Mouse (Mus musculus) hindbrain, embryonic 11.5 days (tissue): ENCODE measurements around the gene Eef1g. TPM values are rescaled to one million over a fixed set of nuclear protein-coding genes. Genes with fewer than 3 reads are reported as not detected.

Source experiments
- ATAC-seq: fragments of 200-750 bp; cut with Nextera tagmentation; 2 replicates; pipeline ENCODE4 v1.8.0; 2017; ENCODE audit warnings: mild to moderate bottlenecking, moderate TSS enrichment, moderate library complexity; ENCODE audit not compliant: low FRiP score
- DNase-seq: peaks from one replicate; pipeline ENCODE4 v3.0.0-alpha.2; 2015; ENCODE audit warnings: low spot score
- H3K27ac ChIP-seq: fragments of 300-500 bp; sonication (generic); 2 replicates; pipeline ENCODE4 v1.5.1; 2014; ENCODE audit warnings: mild to moderate bottlenecking, low read depth, low read length
- H3K27me3 ChIP-seq: fragments of 300-500 bp; sonication (generic); 2 replicates; pipeline ENCODE4 v1.6.1; 2014; ENCODE audit warnings: mild to moderate bottlenecking, low read length, moderate library complexity, mixed read lengths; ENCODE audit not compliant: control insufficient read depth, insufficient read depth
- H3K36me3 ChIP-seq: fragments of 300-500 bp; sonication (generic); 2 replicates; pipeline ENCODE4 v1.6.1; 2014; ENCODE audit warnings: mild to moderate bottlenecking, low read length, moderate library complexity, mixed read lengths; ENCODE audit not compliant: control insufficient read depth, insufficient read depth
- H3K4me1 ChIP-seq: fragments of 300-500 bp; sonication (generic); replicated peaks from 2 replicates; pipeline ENCODE4 v1.6.1; 2014; ENCODE audit warnings: low read length, mixed read lengths; ENCODE audit not compliant: control insufficient read depth, insufficient read depth
- H3K4me2 ChIP-seq: fragments of 300-500 bp; sonication (generic); replicated peaks from 2 replicates; pipeline ENCODE4 v1.6.1; 2014; ENCODE audit warnings: mild to moderate bottlenecking, low read depth, low read length
- H3K4me3 ChIP-seq: fragments of 300-500 bp; sonication (generic); 2 replicates; pipeline ENCODE4 v1.5.1; 2014; ENCODE audit warnings: low read depth, low read length
- H3K9ac ChIP-seq: fragments of 300-500 bp; sonication (generic); 2 replicates; pipeline ENCODE4 v1.6.1; 2014; ENCODE audit warnings: low read depth, low read length
- H3K9me3 ChIP-seq: fragments of 300-500 bp; sonication (generic); 2 replicates; pipeline ENCODE4 v1.6.1; 2016; ENCODE audit warnings: low read length; ENCODE audit not compliant: control insufficient read depth
- WGBS: fragments of 180-500 bp; shearing (Covaris S2); extraction: QIAGEN DNeasy Blood & Tissue Kit; methylation state at CpG from one replicate; pipeline ENCODE4 v1.1.7; 2014; 5-methylcytosine and 5-hydroxymethylcytosine counted together
- polyA plus RNA-seq: library from polyadenylated mRNA; unstranded; fragments of >200 nt; fragmentation: Nextera tagmentation; extraction: Ambion mirVana; gene quantifications from 2 replicates; pipeline ENCODE4 v1.2.1, GENCODE M21; 2014

Eef1g gene
- polyA plus RNA-seq, 1 experiment from 2014 or later, result 475 TPM

- 71% methylated on average over 4 of the region's 4 CpGs for WGBS
Measured at GRCm38 (mm10) chr19:8991245-8991870, 24.5 kb downstream of the Eef1g start.

GRCm38 (mm10) chr19:8991871-8992735 is 25.3 kb downstream of the Eef1g start:
- Histone ChIP-seq H3K36me3 (no peaks in the 10 kb centered on the region), H3K4me3 (no peak overlapping the region), H3K4me2 (no peak overlapping the region), H3K9me3 (no peaks in the 10 kb centered on the region), H3K4me1 (peaks cover 13% of the 10 kb centered on the region), H3K27me3 (peaks cover 21% of the 10 kb centered on the region), H3K27ac (no peak overlapping the region), H3K9ac (no peak overlapping the region)
- ATAC-seq (no peak), DNase-seq (no peak)
- WGBS, result 79% methylated on average over 13 of the region's 13 CpGs

More at GRCm38 (mm10) chr19:8991245-8991870, 24.5 kb downstream of the Eef1g start:
- DNase-seq, result no peak
- no peaks in the 10 kb centered on the region for H3K36me3 ChIP-seq
- ATAC-seq, result no peak
- H3K4me2 ChIP-seq, result no peak overlapping the region
- no peak overlapping the region for H3K4me3 ChIP-seq
- no peak overlapping the region for H3K9ac ChIP-seq
- H3K27ac ChIP-seq, result no peak overlapping the region
- H3K27me3 ChIP-seq, result peaks cover 21% of the 10 kb centered on the region
- no peaks in the 10 kb centered on the region for H3K9me3 ChIP-seq
- peaks cover 13% of the 10 kb centered on the region for H3K4me1 ChIP-seq

GRCm38 (mm10) chr19:8992769-8993624 is 26.2 kb downstream of the Eef1g start:
- Histone ChIP-seq H3K36me3 (no peaks in the 10 kb centered on the region), H3K9me3 (no peaks in the 10 kb centered on the region), H3K27ac (no peak overlapping the region), H3K9ac (no peak overlapping the region), H3K27me3 (peaks cover 19% of the 10 kb centered on the region), H3K4me2 (no peak overlapping the region), H3K4me3 (no peak overlapping the region), H3K4me1 (peaks cover 13% of the 10 kb centered on the region)
- ATAC-seq (no peak), DNase-seq (peak; percentile 71)
- WGBS, result 33% methylated on average over 12 of the region's 12 CpGs

GRCm38 (mm10) chr19:8993625-8993912 is 26.7 kb downstream of the Eef1g start:
- DNase-seq, result no peak
- no peak overlapping the region for H3K4me3 ChIP-seq
- H3K4me1 ChIP-seq, result peaks cover 12% of the 10 kb centered on the region
- H3K9me3 ChIP-seq, result no peaks in the 10 kb centered on the region
- no peak for ATAC-seq
- H3K27ac ChIP-seq, result no peak overlapping the region
- no peak overlapping the region for H3K9ac ChIP-seq
- peaks cover 13% of the 10 kb centered on the region for H3K27me3 ChIP-seq
- 61% methylated on average over 2 of the region's 2 CpGs for WGBS
- H3K4me2 ChIP-seq, result no peak overlapping the region
- H3K36me3 ChIP-seq, result no peaks in the 10 kb centered on the region

- ATAC-seq (no peak), DNase-seq (no peak)
- Histone ChIP-seq H3K4me2 (no peak overlapping the region), H3K4me1 (peaks cover 5% of the 10 kb centered on the region), H3K36me3 (no peaks in the 10 kb centered on the region), H3K9ac (no peak overlapping the region), H3K4me3 (no peak overlapping the region), H3K27me3 (peaks cover 4% of the 10 kb centered on the region; the same call in 1 of the 2 replicates), H3K9me3 (no peaks in the 10 kb centered on the region), H3K27ac (no peak overlapping the region)
- WGBS, result 79% methylated on average over 10 of the region's 10 CpGs
Measured at GRCm38 (mm10) chr19:8994813-8995607, 28.2 kb downstream of the Eef1g start.

GRCm38 (mm10) chr19:8996601-8997000 is 29.8 kb downstream of the Eef1g start:
- no peaks in the 10 kb centered on the region for H3K27me3 ChIP-seq
- H3K36me3 ChIP-seq, result no peaks in the 10 kb centered on the region
- WGBS, result 93% methylated on average over 6 of the region's 6 CpGs
- ATAC-seq (no peak), DNase-seq (no peak)
- H3K9ac ChIP-seq, result no peak overlapping the region
- no peak overlapping the region for H3K4me2 ChIP-seq
- no peak overlapping the region for H3K4me3 ChIP-seq
- no peaks in the 10 kb centered on the region for H3K4me1 ChIP-seq
- H3K27ac ChIP-seq, result no peak overlapping the region
- H3K9me3 ChIP-seq, result no peaks in the 10 kb centered on the region

GRCm38 (mm10) chr19:8997546-8997945 is 30.7 kb downstream of the Eef1g start:
- no peaks in the 10 kb centered on the region for H3K27me3 ChIP-seq

GRCm38 (mm10) chr19:8998546-8998945 is 31.7 kb downstream of the Eef1g start:
- Histone ChIP-seq H3K27ac (no peak overlapping the region), H3K4me2 (no peak overlapping the region), H3K4me3 (no peak overlapping the region), H3K4me1 (no peaks in the 10 kb centered on the region), H3K36me3 (no peaks in the 10 kb centered on the region), H3K9me3 (no peaks in the 10 kb centered on the region), H3K27me3 (no peaks in the 10 kb centered on the region), H3K9ac (no peak overlapping the region)
- DNase-seq, result no peak
- ATAC-seq, result no peak
- WGBS, result 94% methylated on average over 6 of the region's 6 CpGs

More at GRCm38 (mm10) chr19:8997546-8997945, 30.7 kb downstream of the Eef1g start:
- Histone ChIP-seq H3K9ac (no peak overlapping the region), H3K27ac (no peak overlapping the region), H3K4me3 (no peak overlapping the region), H3K36me3 (no peaks in the 10 kb centered on the region), H3K9me3 (no peaks in the 10 kb centered on the region), H3K4me2 (no peak overlapping the region), H3K4me1 (no peaks in the 10 kb centered on the region)
- DNase-seq (no peak), ATAC-seq (no peak)
- 76% methylated on average over 4 of the region's 4 CpGs for WGBS
